Mouse (Mus musculus): ENCODE data around the gene Btd. TPM values are rescaled to one million over a fixed set of nuclear protein-coding genes. Genes with fewer than 3 reads are reported as not detected.

Btd gene
- polyA plus RNA-seq, 1 experiment, result 7.0 TPM

DNA sequence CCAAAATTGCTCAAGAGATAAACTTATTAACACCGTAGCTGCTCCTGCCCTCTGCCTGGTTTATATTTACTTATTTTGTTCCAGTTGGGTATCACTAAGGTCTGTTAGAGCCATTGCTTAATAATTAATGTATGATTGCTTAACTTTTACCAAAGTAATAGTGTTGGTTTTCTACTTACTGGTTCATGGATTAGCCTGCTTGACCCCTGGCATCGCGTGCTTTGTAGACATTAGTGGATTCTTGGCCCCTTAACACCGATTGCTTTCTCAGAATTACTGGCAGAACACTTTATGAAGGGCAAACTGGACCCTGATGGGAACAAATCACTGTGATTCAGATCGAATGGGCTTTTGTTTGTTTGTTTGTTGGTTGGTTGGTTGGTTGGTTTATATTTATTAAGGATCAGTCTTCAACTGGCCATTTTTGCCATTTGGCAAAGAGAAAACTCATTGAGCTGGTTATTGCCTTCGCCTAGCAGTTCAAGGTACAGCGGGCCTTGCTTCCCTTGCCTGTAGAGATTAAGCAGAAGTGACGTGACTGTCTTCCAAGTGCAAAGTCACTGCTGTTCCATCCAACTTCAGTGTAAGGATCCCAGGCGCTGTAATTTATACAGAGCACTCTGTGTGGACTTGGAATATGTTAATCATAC, 803 bp downstream of the Btd start:
- Histone ChIP-seq H3K27me3 (ENCODE audit: control insufficient read depth, insufficient read depth, low read length, poor library complexity, severe bottlenecking) (no peaks in the 10 kb centered on the region), H3K4me3 (ENCODE audit: low read depth, low read length) (peak overlapping the region; percentile 84), H3K27ac (ENCODE audit: insufficient read depth, low read length) (no peak overlapping the region), H3K9me3 (replicated peaks; ENCODE audit: control insufficient read depth, insufficient read depth, low read length, poor library complexity, severe bottlenecking) (no peaks in the 10 kb centered on the region), H3K36me3 (ENCODE audit: control insufficient read depth, insufficient read depth, low read length, poor library complexity, severe bottlenecking) (no peaks in the 10 kb centered on the region), H3K4me1 (ENCODE audit: control insufficient read depth, insufficient read depth, low read length) (no peaks in the 10 kb centered on the region), H3K9ac (ENCODE audit: low read depth, poor library complexity, severe bottlenecking) (peak overlapping the region; percentile 5)
- no peak for TF ChIP-seq EP300 (IDR thresholded peaks at IDR 0.05; ENCODE audit: insufficient read depth, low read depth, low read length)
- no peak for TF ChIP-seq CTCF (IDR thresholded peaks at IDR 0.05; ENCODE audit: low read depth, low read length)
- no peak for TF ChIP-seq POLR2A (IDR thresholded peaks at IDR 0.05; ENCODE audit: insufficient read depth, low read length)

DNA sequence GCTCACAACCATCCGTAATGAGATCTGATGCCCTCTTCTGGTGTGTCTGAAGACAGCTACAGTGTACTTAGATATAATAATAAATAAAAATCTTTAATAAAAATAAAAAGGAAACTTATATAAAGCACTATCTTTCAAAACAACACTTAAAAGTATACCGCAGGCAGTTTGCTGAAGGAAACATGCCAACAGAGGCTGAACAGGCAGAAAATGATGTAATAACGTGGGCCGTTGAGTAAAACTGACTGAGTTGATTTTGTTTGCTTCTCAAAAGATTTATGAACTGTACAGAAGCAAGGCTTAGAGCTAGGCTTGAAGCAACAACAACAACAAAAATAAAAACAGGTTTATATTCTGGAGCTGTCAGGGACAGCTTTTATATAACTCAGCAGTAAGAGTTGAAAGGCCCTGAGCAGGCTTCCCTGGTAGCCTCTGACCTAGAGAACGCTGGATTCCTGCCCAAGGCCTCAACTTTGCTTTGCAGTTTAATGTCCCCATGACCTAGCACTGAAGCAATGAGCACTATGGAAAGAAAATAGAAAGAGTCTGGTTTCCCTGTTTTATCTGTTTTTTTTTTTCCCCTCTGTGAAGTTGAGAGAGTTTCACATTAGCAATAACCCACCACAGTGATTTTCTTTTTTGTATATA, 3.5 kb downstream of the Btd start:
- no peak for TF ChIP-seq EP300 (IDR thresholded peaks at IDR 0.05; ENCODE audit: insufficient read depth, low read depth, low read length)
- TF ChIP-seq CTCF (IDR thresholded peaks at IDR 0.05; ENCODE audit: low read depth, low read length), result no peak
- no peak for TF ChIP-seq POLR2A (IDR thresholded peaks at IDR 0.05; ENCODE audit: insufficient read depth, low read length)
- Histone ChIP-seq H3K4me1 (ENCODE audit: control insufficient read depth, insufficient read depth, low read length) (no peaks in the 10 kb centered on the region), H3K4me3 (ENCODE audit: low read depth, low read length) (no peak overlapping the region), H3K36me3 (ENCODE audit: control insufficient read depth, insufficient read depth, low read length, poor library complexity, severe bottlenecking) (no peaks in the 10 kb centered on the region), H3K27ac (ENCODE audit: insufficient read depth, low read length) (no peak overlapping the region), H3K27me3 (ENCODE audit: control insufficient read depth, insufficient read depth, low read length, poor library complexity, severe bottlenecking) (no peaks in the 10 kb centered on the region), H3K9me3 (replicated peaks; ENCODE audit: control insufficient read depth, insufficient read depth, low read length, poor library complexity, severe bottlenecking) (no peaks in the 10 kb centered on the region), H3K9ac (ENCODE audit: low read depth, poor library complexity, severe bottlenecking) (no peak overlapping the region)

GRCm38 (mm10) chr14:31644931-31645547, 4.2 kb downstream of the Btd start:
- Histone ChIP-seq H3K9ac (ENCODE audit: low read depth, poor library complexity, severe bottlenecking) (no peak overlapping the region), H3K4me3 (ENCODE audit: low read depth, low read length) (no peak overlapping the region), H3K27me3 (ENCODE audit: control insufficient read depth, insufficient read depth, low read length, poor library complexity, severe bottlenecking) (no peaks in the 10 kb centered on the region), H3K4me1 (ENCODE audit: control insufficient read depth, insufficient read depth, low read length) (no peaks in the 10 kb centered on the region), H3K36me3 (ENCODE audit: control insufficient read depth, insufficient read depth, low read length, poor library complexity, severe bottlenecking) (no peaks in the 10 kb centered on the region), H3K9me3 (replicated peaks; ENCODE audit: control insufficient read depth, insufficient read depth, low read length, poor library complexity, severe bottlenecking) (no peaks in the 10 kb centered on the region), H3K27ac (ENCODE audit: insufficient read depth, low read length) (no peak overlapping the region)
- TF ChIP-seq EP300 (IDR thresholded peaks at IDR 0.05; ENCODE audit: insufficient read depth, low read depth, low read length), result no peak
- peak; percentile 5 for TF ChIP-seq CTCF (IDR thresholded peaks at IDR 0.05; ENCODE audit: low read depth, low read length)

GRCm38 (mm10) chr14:31645920-31646319, 5.1 kb downstream of the Btd start:
- H3K9me3 ChIP-seq (replicated peaks; ENCODE audit: control insufficient read depth, insufficient read depth, low read length, poor library complexity, severe bottlenecking), result no peaks in the 10 kb centered on the region; the same call in 1 of the 2 replicates
- H3K4me1 ChIP-seq (ENCODE audit: control insufficient read depth, insufficient read depth, low read length), result no peaks in the 10 kb centered on the region
- no peak overlapping the region for H3K9ac ChIP-seq (ENCODE audit: low read depth, poor library complexity, severe bottlenecking)
- H3K36me3 ChIP-seq (ENCODE audit: control insufficient read depth, insufficient read depth, low read length, poor library complexity, severe bottlenecking), result no peaks in the 10 kb centered on the region
- H3K27me3 ChIP-seq (ENCODE audit: control insufficient read depth, insufficient read depth, low read length, poor library complexity, severe bottlenecking), result no peaks in the 10 kb centered on the region
- H3K27ac ChIP-seq (ENCODE audit: insufficient read depth, low read length), result no peak overlapping the region
- H3K4me3 ChIP-seq (ENCODE audit: low read depth, low read length), result no peak overlapping the region
- TF ChIP-seq EP300 (IDR thresholded peaks at IDR 0.05; ENCODE audit: insufficient read depth, low read depth, low read length), result no peak
- no peak for TF ChIP-seq CTCF (IDR thresholded peaks at IDR 0.05; ENCODE audit: low read depth, low read length)
- no peak for TF ChIP-seq POLR2A (IDR thresholded peaks at IDR 0.05; ENCODE audit: insufficient read depth, low read length)

- no peak overlapping the region for H3K27ac ChIP-seq (ENCODE audit: insufficient read depth, low read length)
Observed at GRCm38 (mm10) chr14:31647991-31648390, 7.2 kb downstream of the Btd start.

DNA sequence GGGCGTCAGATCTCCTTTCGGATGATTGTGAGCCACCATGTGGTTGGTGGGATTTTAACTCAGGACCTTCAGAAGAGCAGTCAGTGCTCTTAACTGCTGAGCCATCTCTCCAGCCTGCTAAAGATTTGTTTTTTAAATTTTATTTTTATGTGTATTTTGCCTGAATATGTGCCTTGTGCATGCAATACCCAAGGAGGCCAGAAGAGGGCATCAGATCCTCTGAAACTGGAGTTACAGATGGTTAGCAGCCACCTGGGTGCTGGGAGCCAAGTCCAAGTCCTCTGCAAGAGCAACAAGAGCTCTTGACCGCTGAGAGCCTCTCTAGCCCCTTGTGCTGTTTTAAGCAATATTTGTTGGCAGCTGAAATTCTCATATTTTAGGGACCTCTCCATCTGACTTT, 9.5 kb downstream of the Btd start:
- H3K4me3 ChIP-seq (ENCODE audit: low read depth, low read length), result no peak overlapping the region
- no peaks in the 10 kb centered on the region for H3K27me3 ChIP-seq (ENCODE audit: control insufficient read depth, insufficient read depth, low read length, poor library complexity, severe bottlenecking)
- no peaks in the 10 kb centered on the region; the same call in 1 of the 2 replicates for H3K9me3 ChIP-seq (replicated peaks; ENCODE audit: control insufficient read depth, insufficient read depth, low read length, poor library complexity, severe bottlenecking)
- H3K36me3 ChIP-seq (ENCODE audit: control insufficient read depth, insufficient read depth, low read length, poor library complexity, severe bottlenecking), result no peaks in the 10 kb centered on the region
- H3K4me1 ChIP-seq (ENCODE audit: control insufficient read depth, insufficient read depth, low read length), result no peaks in the 10 kb centered on the region
- H3K9ac ChIP-seq (ENCODE audit: low read depth, poor library complexity, severe bottlenecking), result no peak overlapping the region
- no peak overlapping the region for H3K27ac ChIP-seq (ENCODE audit: insufficient read depth, low read length)
- TF ChIP-seq CTCF (IDR thresholded peaks at IDR 0.05; ENCODE audit: low read depth, low read length) (peak; percentile 22), POLR2A (IDR thresholded peaks at IDR 0.05; ENCODE audit: insufficient read depth, low read length) (no peak)

More at GRCm38 (mm10) chr14:31647991-31648390, 7.2 kb downstream of the Btd start:
- TF ChIP-seq EP300 (IDR thresholded peaks at IDR 0.05; ENCODE audit: insufficient read depth, low read depth, low read length), result no peak
- Histone ChIP-seq H3K36me3 (ENCODE audit: control insufficient read depth, insufficient read depth, low read length, poor library complexity, severe bottlenecking) (no peaks in the 10 kb centered on the region), H3K4me3 (ENCODE audit: low read depth, low read length) (no peak overlapping the region), H3K9me3 (replicated peaks; ENCODE audit: control insufficient read depth, insufficient read depth, low read length, poor library complexity, severe bottlenecking) (no peaks in the 10 kb centered on the region; the same call in 1 of the 2 replicates), H3K27me3 (ENCODE audit: control insufficient read depth, insufficient read depth, low read length, poor library complexity, severe bottlenecking) (no peaks in the 10 kb centered on the region), H3K4me1 (ENCODE audit: control insufficient read depth, insufficient read depth, low read length) (no peaks in the 10 kb centered on the region), H3K9ac (ENCODE audit: low read depth, poor library complexity, severe bottlenecking) (no peak overlapping the region)
